Mouse (Mus musculus): ENCODE data around the gene Smtn. TPM values are rescaled to one million over a fixed set of nuclear protein-coding genes. Genes with fewer than 3 reads are reported as not detected.

Smtn gene
- polyA plus RNA-seq, 1 experiment, result 4.4 TPM

DNA sequence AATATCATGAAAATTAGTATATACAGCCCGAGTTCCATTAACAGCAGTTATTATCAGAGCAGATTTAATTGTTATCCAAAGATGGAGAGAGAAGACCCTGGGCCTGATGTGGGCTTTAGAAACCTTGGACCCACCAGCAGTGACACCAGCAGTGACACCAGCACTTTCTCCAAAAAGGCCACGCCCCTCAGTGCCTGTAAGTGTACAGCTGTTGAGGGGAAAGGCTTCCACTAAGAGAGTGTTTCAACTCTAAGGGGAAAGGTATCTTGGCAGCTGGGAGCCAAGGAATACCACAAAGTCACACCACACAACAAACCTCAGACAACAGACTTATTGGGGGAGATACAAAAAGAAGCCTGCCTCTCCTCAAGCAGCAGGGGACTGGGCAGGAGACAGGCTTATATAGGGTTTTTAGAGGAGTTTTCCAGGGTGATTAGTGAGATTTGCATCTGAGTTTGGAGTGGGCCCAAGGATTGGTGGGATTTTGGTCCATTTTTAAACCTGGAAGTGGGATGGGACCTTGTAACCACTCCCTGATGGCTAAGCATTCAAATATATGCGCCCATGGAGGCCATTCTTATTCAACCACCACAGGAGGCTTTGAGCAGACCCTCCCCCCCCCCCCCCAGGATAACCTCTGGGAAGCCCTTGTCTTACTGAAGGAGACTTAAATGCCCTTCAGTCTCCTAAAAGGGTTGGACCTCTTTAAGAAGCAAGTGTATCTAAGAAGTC is 8.3 kb upstream of the Smtn start:
- Histone ChIP-seq H3K27ac (ENCODE audit: control insufficient read depth, insufficient read depth, low read depth, low read length) (no peak overlapping the region), H3K4me1 (ENCODE audit: control insufficient read depth, insufficient read depth, low read length) (no peaks in the 10 kb centered on the region; the same call in 1 of the 2 replicates), H3K27me3 (ENCODE audit: control insufficient read depth, insufficient read depth, low read length) (no peaks in the 10 kb centered on the region), H3K36me3 (ENCODE audit: control insufficient read depth, insufficient read depth, low read length) (no peaks in the 10 kb centered on the region), H3K4me3 (ENCODE audit: control insufficient read depth, low read depth, low read length) (no peak overlapping the region)
- no peak for TF ChIP-seq CTCF (IDR thresholded peaks at IDR 0.05; ENCODE audit: control insufficient read depth, insufficient read depth, insufficient replicate concordance, low read depth, low read length)
- TF ChIP-seq POLR2A (IDR thresholded peaks at IDR 0.05; ENCODE audit: control insufficient read depth, low read depth, low read length), result no peak

DNA sequence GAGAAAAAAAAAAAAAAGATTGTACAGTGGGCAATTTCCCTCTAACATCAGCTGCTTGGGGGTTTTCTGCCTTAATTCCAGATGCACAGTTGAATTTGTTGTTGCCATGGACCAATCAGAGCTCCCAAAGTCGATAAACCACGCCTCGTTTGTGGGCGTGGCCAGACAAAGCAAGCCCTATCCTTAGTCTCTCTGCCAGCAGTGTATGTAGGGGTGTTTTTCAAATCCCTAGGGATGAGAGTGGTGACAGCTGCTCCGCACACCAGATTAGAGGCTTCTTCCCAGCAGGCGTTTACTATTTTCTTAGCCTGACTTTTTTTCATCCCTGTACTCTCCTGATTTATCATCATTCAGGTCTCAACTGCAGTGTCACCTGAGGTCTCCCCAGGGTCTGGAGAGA is 7.6 kb upstream of the Smtn start:
- Histone ChIP-seq H3K27me3 (ENCODE audit: control insufficient read depth, insufficient read depth, low read length) (no peaks in the 10 kb centered on the region), H3K36me3 (ENCODE audit: control insufficient read depth, insufficient read depth, low read length) (no peaks in the 10 kb centered on the region), H3K4me3 (ENCODE audit: control insufficient read depth, low read depth, low read length) (no peak overlapping the region), H3K27ac (ENCODE audit: control insufficient read depth, insufficient read depth, low read depth, low read length) (no peak overlapping the region), H3K4me1 (ENCODE audit: control insufficient read depth, insufficient read depth, low read length) (no peaks in the 10 kb centered on the region; the same call in 1 of the 2 replicates)
- TF ChIP-seq POLR2A (IDR thresholded peaks at IDR 0.05; ENCODE audit: control insufficient read depth, low read depth, low read length), result no peak
- TF ChIP-seq CTCF (IDR thresholded peaks at IDR 0.05; ENCODE audit: control insufficient read depth, insufficient read depth, insufficient replicate concordance, low read depth, low read length), result no peak

DNA sequence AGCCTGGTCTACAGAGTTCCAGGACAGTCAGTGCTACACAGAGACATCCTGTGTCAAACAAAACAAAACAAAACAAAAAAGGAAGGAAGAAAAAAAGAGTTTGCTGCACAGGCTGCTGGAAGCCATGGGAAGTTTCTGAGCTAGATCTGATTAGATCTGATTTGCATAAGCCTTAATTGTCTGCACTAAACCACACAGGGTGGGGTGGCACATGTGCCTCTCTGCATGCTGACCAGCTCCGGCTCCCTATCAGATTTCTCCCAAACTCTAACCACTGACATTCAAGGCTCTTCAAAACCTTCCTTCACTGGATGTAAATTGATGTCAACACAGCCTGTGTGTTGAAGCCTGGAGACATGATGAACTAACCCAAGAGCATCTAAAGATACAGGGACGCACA is 6.6 kb upstream of the Smtn start:
- Histone ChIP-seq H3K27me3 (ENCODE audit: control insufficient read depth, insufficient read depth, low read length) (no peaks in the 10 kb centered on the region), H3K36me3 (ENCODE audit: control insufficient read depth, insufficient read depth, low read length) (no peaks in the 10 kb centered on the region), H3K4me3 (ENCODE audit: control insufficient read depth, low read depth, low read length) (no peak overlapping the region), H3K27ac (ENCODE audit: control insufficient read depth, insufficient read depth, low read depth, low read length) (no peak overlapping the region), H3K4me1 (ENCODE audit: control insufficient read depth, insufficient read depth, low read length) (no peaks in the 10 kb centered on the region; the same call in 1 of the 2 replicates)
- TF ChIP-seq POLR2A (IDR thresholded peaks at IDR 0.05; ENCODE audit: control insufficient read depth, low read depth, low read length) (no peak), CTCF (IDR thresholded peaks at IDR 0.05; ENCODE audit: control insufficient read depth, insufficient read depth, insufficient replicate concordance, low read depth, low read length) (no peak)

DNA sequence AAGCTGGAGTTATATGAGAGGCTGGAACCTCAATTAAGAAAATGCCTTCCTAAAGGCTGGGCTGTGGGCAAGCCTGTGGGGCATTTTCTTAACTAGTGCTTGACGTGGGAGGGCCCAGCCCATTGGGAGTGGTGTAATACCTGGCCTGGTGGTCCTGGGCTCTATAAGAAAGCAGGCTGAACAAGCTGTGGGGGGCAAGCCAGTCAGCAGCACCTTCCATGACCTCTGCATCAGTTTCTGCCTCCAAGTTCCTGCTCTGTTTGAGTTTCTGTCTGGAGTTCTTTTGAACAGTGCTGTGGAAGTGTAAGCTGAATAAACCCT is 5.8 kb upstream of the Smtn start:
- TF ChIP-seq CTCF (IDR thresholded peaks at IDR 0.05; ENCODE audit: control insufficient read depth, insufficient read depth, insufficient replicate concordance, low read depth, low read length) (no peak), POLR2A (IDR thresholded peaks at IDR 0.05; ENCODE audit: control insufficient read depth, low read depth, low read length) (no peak)
- no peaks in the 10 kb centered on the region for H3K36me3 ChIP-seq (ENCODE audit: control insufficient read depth, insufficient read depth, low read length)
- no peak overlapping the region for H3K27ac ChIP-seq (ENCODE audit: control insufficient read depth, insufficient read depth, low read depth, low read length)
- H3K4me1 ChIP-seq (ENCODE audit: control insufficient read depth, insufficient read depth, low read length), result no peaks in the 10 kb centered on the region; the same call in 1 of the 2 replicates
- H3K27me3 ChIP-seq (ENCODE audit: control insufficient read depth, insufficient read depth, low read length), result no peaks in the 10 kb centered on the region
- no peak overlapping the region for H3K4me3 ChIP-seq (ENCODE audit: control insufficient read depth, low read depth, low read length)

DNA sequence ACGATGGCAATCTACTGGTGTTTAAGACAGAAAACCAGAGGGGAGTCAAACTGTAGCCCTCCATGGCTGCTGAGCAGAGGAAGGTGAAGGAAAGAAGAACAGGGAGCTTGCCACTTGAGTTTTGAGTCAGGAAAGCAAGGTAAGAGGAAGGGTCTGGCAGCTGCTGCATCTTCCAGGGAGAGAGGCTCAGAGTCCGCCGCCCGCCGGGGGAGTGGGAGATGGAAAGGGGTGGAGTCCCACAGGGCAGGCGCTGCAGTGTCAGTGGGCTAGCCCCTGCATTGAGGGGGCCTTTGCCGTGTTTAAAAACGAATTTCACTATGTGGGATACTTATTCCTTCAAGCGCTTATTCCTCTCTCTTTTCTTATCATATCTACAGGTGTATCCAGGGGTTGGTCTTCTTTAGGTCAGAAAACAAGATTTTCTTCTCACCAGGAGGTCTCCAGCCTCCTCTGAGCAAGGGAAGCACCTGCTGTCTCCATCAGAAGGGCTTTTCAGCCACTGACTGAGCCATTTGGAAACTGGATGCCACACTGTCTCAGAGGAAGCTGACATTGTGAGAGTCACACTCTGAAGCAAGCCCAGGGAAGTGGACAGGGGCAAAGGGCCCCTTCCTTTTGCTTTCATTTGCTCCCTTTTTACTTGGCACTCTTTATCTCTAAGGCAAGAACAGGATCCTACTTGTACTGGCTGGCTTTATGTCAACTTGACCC is 5.3 kb upstream of the Smtn start:
- no peaks in the 10 kb centered on the region for H3K36me3 ChIP-seq (ENCODE audit: control insufficient read depth, insufficient read depth, low read length)
- no peaks in the 10 kb centered on the region; the same call in 1 of the 2 replicates for H3K4me1 ChIP-seq (ENCODE audit: control insufficient read depth, insufficient read depth, low read length)
- no peak overlapping the region for H3K4me3 ChIP-seq (ENCODE audit: control insufficient read depth, low read depth, low read length)
- TF ChIP-seq POLR2A (IDR thresholded peaks at IDR 0.05; ENCODE audit: control insufficient read depth, low read depth, low read length) (no peak), CTCF (IDR thresholded peaks at IDR 0.05; ENCODE audit: control insufficient read depth, insufficient read depth, insufficient replicate concordance, low read depth, low read length) (no peak)
- H3K27ac ChIP-seq (ENCODE audit: control insufficient read depth, insufficient read depth, low read depth, low read length), result no peak overlapping the region
- H3K27me3 ChIP-seq (ENCODE audit: control insufficient read depth, insufficient read depth, low read length), result no peaks in the 10 kb centered on the region

DNA sequence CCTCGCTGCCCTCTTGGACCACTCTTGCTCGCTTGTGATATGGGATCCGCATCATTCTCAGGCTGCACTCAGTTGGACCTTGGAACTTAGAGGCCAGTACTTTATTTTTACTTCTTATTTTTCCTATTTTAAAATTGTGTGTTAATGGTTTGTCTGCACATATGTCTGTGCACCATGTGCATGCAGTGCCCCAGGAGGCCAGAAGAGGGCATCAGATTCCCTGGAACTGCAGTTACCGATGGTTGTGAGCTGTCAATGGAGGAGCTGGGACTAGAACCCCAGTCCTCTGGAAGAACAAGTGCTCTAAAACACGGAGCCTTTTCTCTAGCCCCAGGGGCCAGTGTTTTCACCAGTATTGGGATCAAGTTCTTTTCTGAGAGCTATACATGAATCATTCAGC is 4.0 kb upstream of the Smtn start:
- Histone ChIP-seq H3K4me3 (ENCODE audit: control insufficient read depth, low read depth, low read length) (no peak overlapping the region), H3K4me1 (ENCODE audit: control insufficient read depth, insufficient read depth, low read length) (peaks cover 5% of the 10 kb centered on the region), H3K36me3 (ENCODE audit: control insufficient read depth, insufficient read depth, low read length) (no peaks in the 10 kb centered on the region), H3K27me3 (ENCODE audit: control insufficient read depth, insufficient read depth, low read length) (no peaks in the 10 kb centered on the region), H3K27ac (ENCODE audit: control insufficient read depth, insufficient read depth, low read depth, low read length) (no peak overlapping the region)
- no peak for TF ChIP-seq POLR2A (IDR thresholded peaks at IDR 0.05; ENCODE audit: control insufficient read depth, low read depth, low read length)
- TF ChIP-seq CTCF (IDR thresholded peaks at IDR 0.05; ENCODE audit: control insufficient read depth, insufficient read depth, insufficient replicate concordance, low read depth, low read length), result peak; percentile 62; the same call in 1 of the 2 replicates

DNA sequence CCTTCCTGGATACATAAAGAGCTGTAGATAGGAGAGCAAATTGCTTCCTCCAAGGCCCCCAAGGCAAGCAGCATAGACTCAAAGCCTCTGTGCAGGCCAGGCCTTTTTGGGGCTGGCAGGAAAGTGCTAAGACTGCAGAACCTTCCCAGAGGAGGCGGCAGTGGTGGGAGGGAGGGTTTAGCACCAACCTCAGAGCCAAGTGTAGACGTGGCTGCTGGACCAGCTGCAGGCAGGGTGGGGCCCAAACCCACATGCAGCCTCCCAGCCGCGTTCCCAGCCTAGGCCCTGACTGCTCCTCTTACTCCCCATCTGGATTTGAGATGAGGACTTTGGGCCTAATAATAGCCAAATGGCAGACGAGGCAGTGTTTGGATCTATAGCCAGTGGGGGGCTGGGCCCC is 2.6 kb upstream of the Smtn start:
- no peaks in the 10 kb centered on the region for H3K36me3 ChIP-seq (ENCODE audit: control insufficient read depth, insufficient read depth, low read length)
- TF ChIP-seq CTCF (IDR thresholded peaks at IDR 0.05; ENCODE audit: control insufficient read depth, insufficient read depth, insufficient replicate concordance, low read depth, low read length) (no peak), POLR2A (IDR thresholded peaks at IDR 0.05; ENCODE audit: control insufficient read depth, low read depth, low read length) (no peak)
- H3K27ac ChIP-seq (ENCODE audit: control insufficient read depth, insufficient read depth, low read depth, low read length), result no peak overlapping the region
- H3K4me3 ChIP-seq (ENCODE audit: control insufficient read depth, low read depth, low read length), result no peak overlapping the region
- peaks cover 7% of the 10 kb centered on the region for H3K4me1 ChIP-seq (ENCODE audit: control insufficient read depth, insufficient read depth, low read length)
- no peaks in the 10 kb centered on the region for H3K27me3 ChIP-seq (ENCODE audit: control insufficient read depth, insufficient read depth, low read length)
